In genomic region chr2:147998206-147998966, GRCm38 (mm10) we compare ENCODE assay signal across 26 mouse cellular contexts. TPM values are rescaled to one million over a fixed set of nuclear protein-coding genes. Genes with fewer than 3 reads are reported as not detected.
DNase-seq lines count a peak whose midpoint lies in the region; ATAC-seq lines count a peak whose summit lies in the region.
"Had no signal": no experiment of that assay in that cellular context is flagged by ENCODE, and none has a peak within 500 bp of the region (broad histone marks: within the 10 kb centered on the region; RNA-seq: fewer than 3 reads in every experiment).

No protein-coding gene starts in this region.

- peak; percentile 61; the same call in 1 of the 2 replicates for ATAC-seq in liver, embryonic 16.5 days (ENCODE audit: low read depth)
- no peak for ATAC-seq in midbrain, embryonic 11.5 days (ENCODE audit: low FRiP score)
- no peak for ATAC-seq in midbrain, embryonic 13.5 days
- ATAC-seq: activated CD4-positive, CD25-positive, alpha-beta regulatory T cell, adult 4 months; CD4-positive, CD25-positive, alpha-beta regulatory T cell, adult 4 months; forebrain, embryonic 13.5 days; forebrain, embryonic 15.5 days; Patski had no signal

- H3K9ac ChIP-seq in liver, embryonic 16.5 days (ENCODE audit: low read depth, low read length), result no peak overlapping the region
- H3K9ac ChIP-seq in midbrain, embryonic 11.5 days (ENCODE audit: low read length), result no peak overlapping the region
- H3K9ac ChIP-seq in midbrain, embryonic 13.5 days (replicated peaks), result no peak overlapping the region
- H3K9ac ChIP-seq: embryonic facial prominence, embryonic 12.5 days; forebrain, embryonic 13.5 days; forebrain, embryonic 15.5 days had no signal

- WGBS in liver, embryonic 16.5 days (ENCODE audit: insufficient replicate concordance), result 50% methylated on average over 10 of the region's 10 CpGs
- 80% methylated on average over 10 of the region's 10 CpGs for WGBS in midbrain, embryonic 11.5 days
- WGBS in midbrain, embryonic 13.5 days, result 80% methylated on average over 10 of the region's 10 CpGs

- H3K27ac ChIP-seq in liver, embryonic 16.5 days (ENCODE audit: low read length), result no peak overlapping the region
- no peak overlapping the region for H3K27ac ChIP-seq in midbrain, embryonic 11.5 days (ENCODE audit: low read depth, low read length)
- no peak overlapping the region for H3K27ac ChIP-seq in midbrain, embryonic 13.5 days
- H3K27ac ChIP-seq: embryonic facial prominence, embryonic 10.5 days; embryonic facial prominence, embryonic 12.5 days; forebrain, embryonic 13.5 days; forebrain, embryonic 15.5 days had no signal

- DNase-seq in heart, adult 11 months, result peak; percentile 71
- DNase-seq in heart, adult 8-10 months (ENCODE audit: low spot score), result no peak
- no peak for DNase-seq in liver
- DNase-seq in midbrain, embryonic 11.5 days (ENCODE audit: low spot score, missing footprints), result peak; percentile 69
- DNase-seq: adrenal gland, adult 8-10 months; adrenal gland, postnatal 14 days; adrenal gland, postnatal 36 days; B cell, adult 2 months; cerebellum, adult 11-12 months; cerebellum, adult 2 months; cerebellum, adult 9-10 months; cerebellum, postnatal 10 days; cerebellum, postnatal 25 days had no signal

- H3K9me3 ChIP-seq in liver, embryonic 16.5 days (replicated peaks; ENCODE audit: control insufficient read depth, low read length), result no peaks in the 10 kb centered on the region
- no peaks in the 10 kb centered on the region for H3K9me3 ChIP-seq in midbrain, embryonic 11.5 days (ENCODE audit: control insufficient read depth, low read length)
- no peaks in the 10 kb centered on the region for H3K9me3 ChIP-seq in midbrain, embryonic 13.5 days
- H3K9me3 ChIP-seq: embryonic facial prominence, embryonic 10.5 days; embryonic facial prominence, embryonic 12.5 days; forebrain, embryonic 13.5 days; forebrain, embryonic 15.5 days had no signal

- H3K4me2 ChIP-seq in liver, embryonic 16.5 days (ENCODE audit: low read depth, low read length), result no peak overlapping the region
- no peak overlapping the region for H3K4me2 ChIP-seq in midbrain, embryonic 11.5 days
- H3K4me2 ChIP-seq in midbrain, embryonic 13.5 days (replicated peaks), result no peak overlapping the region
- H3K4me2 ChIP-seq: embryonic facial prominence, embryonic 12.5 days; forebrain, embryonic 13.5 days; forebrain, embryonic 15.5 days had no signal

- H3K4me3 ChIP-seq in liver, embryonic 16.5 days (ENCODE audit: low read depth, low read length), result no peak overlapping the region
- no peak overlapping the region for H3K4me3 ChIP-seq in midbrain, embryonic 11.5 days (ENCODE audit: low read depth, low read length)
- no peak overlapping the region for H3K4me3 ChIP-seq in midbrain, embryonic 13.5 days (replicated peaks)
- H3K4me3 ChIP-seq: embryonic facial prominence, embryonic 10.5 days; embryonic facial prominence, embryonic 12.5 days; forebrain, embryonic 13.5 days; forebrain, embryonic 15.5 days had no signal

- no peaks in the 10 kb centered on the region for H3K36me3 ChIP-seq in liver, embryonic 16.5 days (ENCODE audit: control insufficient read depth, insufficient read depth)
- no peaks in the 10 kb centered on the region for H3K36me3 ChIP-seq in midbrain, embryonic 11.5 days (ENCODE audit: control insufficient read depth, insufficient read depth, low read length)
- no peaks in the 10 kb centered on the region for H3K36me3 ChIP-seq in midbrain, embryonic 13.5 days
- H3K36me3 ChIP-seq: embryonic facial prominence, embryonic 10.5 days; embryonic facial prominence, embryonic 12.5 days; forebrain, embryonic 15.5 days; G1E had no signal

- no peaks in the 10 kb centered on the region; the same call in 1 of the 2 replicates for H3K4me1 ChIP-seq in liver, embryonic 16.5 days (ENCODE audit: control insufficient read depth, low read depth, low read length)
- no peaks in the 10 kb centered on the region for H3K4me1 ChIP-seq in midbrain, embryonic 11.5 days (ENCODE audit: control insufficient read depth, insufficient read depth, low read length)
- H3K4me1 ChIP-seq in midbrain, embryonic 13.5 days (replicated peaks), result no peaks in the 10 kb centered on the region
- H3K4me1 ChIP-seq: embryonic facial prominence, embryonic 10.5 days; embryonic facial prominence, embryonic 12.5 days; forebrain, embryonic 13.5 days; forebrain, embryonic 15.5 days had no signal

- H3K27me3 ChIP-seq in liver, embryonic 16.5 days (ENCODE audit: control insufficient read depth, insufficient read depth, low read depth, low read length), result no peaks in the 10 kb centered on the region
- no peaks in the 10 kb centered on the region for H3K27me3 ChIP-seq in midbrain, embryonic 11.5 days (ENCODE audit: control insufficient read depth, insufficient read depth, low read length)
- H3K27me3 ChIP-seq in midbrain, embryonic 13.5 days, result no peaks in the 10 kb centered on the region
- H3K27me3 ChIP-seq: embryonic facial prominence, embryonic 12.5 days; forebrain, embryonic 13.5 days; forebrain, embryonic 15.5 days; Patski had no signal

RNA-seq across cellular contexts. Expression of gene Foxa2, which starts 48.4 kb away (rescaled TPM):
- not detected for total RNA-seq in heart, adult 8-10 months (2022)
- polyA plus RNA-seq in liver, embryonic 16.5 days (2015; fragmentation: Nextera tagmentation; extraction: Ambion mirVana), result 2.9 and 3.8 TPM in 2 replicates
- polyA plus RNA-seq in midbrain, embryonic 11.5 days (2014; fragmentation: Nextera tagmentation; extraction: Ambion mirVana), result 15.1 and 17.9 TPM in 2 replicates
- 4.0 and 9.2 TPM in 2 replicates for polyA plus RNA-seq in midbrain, embryonic 13.5 days (2015; fragmentation: Nextera tagmentation; extraction: Ambion mirVana)
- total RNA-seq: adrenal gland, adult 18-20 months; adrenal gland, adult 8-10 months; adrenal gland, postnatal 36 days; CH12.LX had no signal
- polyA plus RNA-seq: activated CD4-positive, CD25-positive, alpha-beta regulatory T cell, adult 4 months; CD4-positive, CD25-positive, alpha-beta regulatory T cell, adult 4 months; cerebellum, adult 2 months; cortical plate, adult 2 months; forebrain, embryonic 15.5 days; G1E had no signal

Comparison
In these comparisons a context has a peak if more than half of its experiments do, and no peak if none do; other contexts are left out.
1. DNase-seq: peak in heart, adult 11 months (single experiment) and midbrain, embryonic 11.5 days (single experiment); none in heart, adult 8-10 months (single experiment) and liver (single experiment).